Mouse (Mus musculus) cerebellum, postnatal 10 days (tissue): ENCODE results near the gene Mysm1.
A peak's percentile ranks its signal among the peaks of the same experiment; 100 is the strongest.

Experiments used
- DNase-seq, 2 experiments: peaks; one replicate each; pipeline ENCODE4 v3.0.0; 2021; ENCODE audit warnings: mixed read lengths in 2 of 2

The Mysm1 gene

GRCm38 (mm10) chr4:94978590-94979499 lies at the start of gene Mysm1:
Mysm1 (minus strand) TSS chr4:94979100.
- peak; percentile 98 for DNase-seq

- DNase-seq = no peak
These were observed 47.1 kb upstream of the Mysm1 start for GRCm38 (mm10) chr4:95025847-95026600.

- peak; percentile 11 to 40 for DNase-seq
These were observed 44.6 kb upstream of the Mysm1 start for GRCm38 (mm10) chr4:95023350-95023953.

- DNase-seq = no peak
These were observed 43.0 kb upstream of the Mysm1 start for GRCm38 (mm10) chr4:95021649-95022637.

- no peak for DNase-seq
These were observed 41.3 kb upstream of the Mysm1 start for GRCm38 (mm10) chr4:95020201-95020600.

- no peak for DNase-seq
These were observed 39.3 kb upstream of the Mysm1 start for GRCm38 (mm10) chr4:95018221-95018620.

GRCm38 (mm10) chr4:95012706-95013105 lies 33.8 kb upstream of the Mysm1 start:
- DNase-seq = no peak

- DNase-seq = no peak
These were observed 33.4 kb upstream of the Mysm1 start for GRCm38 (mm10) chr4:95012256-95012655.

- peak; percentile 85 to 90 for DNase-seq
These were observed 29.5 kb upstream of the Mysm1 start for GRCm38 (mm10) chr4:95008175-95009057.

- DNase-seq = no peak
These were observed 28.9 kb upstream of the Mysm1 start for GRCm38 (mm10) chr4:95007759-95008158.

GRCm38 (mm10) chr4:95005251-95005830 lies 26.4 kb upstream of the Mysm1 start:
- no peak for DNase-seq

GRCm38 (mm10) chr4:95001043-95001775 lies 22.3 kb upstream of the Mysm1 start:
- DNase-seq = no peak

- DNase-seq = no peak
These were observed 21.2 kb upstream of the Mysm1 start for GRCm38 (mm10) chr4:95000147-95000546.

- DNase-seq = peak; percentile 23 to 43
These were observed 20.3 kb upstream of the Mysm1 start for GRCm38 (mm10) chr4:94999249-94999648.

GRCm38 (mm10) chr4:94995862-94996261 lies 17.0 kb upstream of the Mysm1 start:
- DNase-seq = no peak

GRCm38 (mm10) chr4:94990204-94990603 lies 11.3 kb upstream of the Mysm1 start:
- DNase-seq = no peak

- DNase-seq = no peak
These were observed 8.8 kb upstream of the Mysm1 start for GRCm38 (mm10) chr4:94987725-94988124.

- DNase-seq = peak; percentile 4 to 37
These were observed 608 bp upstream of the Mysm1 start for GRCm38 (mm10) chr4:94979500-94979915.

- no peak for DNase-seq
These were observed 5.6 kb downstream of the Mysm1 start for GRCm38 (mm10) chr4:94973321-94973720.

GRCm38 (mm10) chr4:94952773-94953172 lies 26.1 kb downstream of the Mysm1 start:
- no peak for DNase-seq
